Mouse (Mus musculus): ENCODE data around the gene Tex10.

Gene Tex10

GRCm38 (mm10) chr4:48472792-48473650 lies at the start of gene Tex10:
Tex10 (minus strand) TSS chr4:48473459.
- in situ Hi-C loops (cut with MboI; ENCODE audit: low sequenced_read_pairs) = no loop called here

GRCm38 (mm10) chr4:48510861-48511260 lies 37.6 kb upstream of the Tex10 start:
- in situ Hi-C loops (cut with MboI; ENCODE audit: low sequenced_read_pairs) = no loop called here

DNA sequence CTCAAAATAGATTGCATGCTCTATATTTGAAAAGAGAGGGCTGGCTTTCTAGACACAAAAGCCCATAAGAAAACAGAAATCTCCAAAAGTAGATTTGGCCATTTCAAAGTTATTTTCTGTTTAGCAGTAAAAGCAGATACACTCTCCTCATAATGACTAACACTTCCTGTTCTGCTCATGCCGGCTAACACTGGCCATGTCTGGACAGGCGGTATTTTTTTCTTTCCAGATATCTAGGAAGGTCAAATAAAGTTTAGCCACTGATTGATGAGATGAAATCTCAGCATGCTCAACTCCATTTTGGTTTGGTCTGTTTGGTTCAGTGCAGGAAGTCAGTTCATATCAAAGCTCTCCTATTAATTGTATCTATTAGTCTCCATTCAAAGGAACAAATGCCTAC lies 19.3 kb upstream of the Tex10 start:
- in situ Hi-C loops (cut with MboI; ENCODE audit: low sequenced_read_pairs) = no loop called here

DNA sequence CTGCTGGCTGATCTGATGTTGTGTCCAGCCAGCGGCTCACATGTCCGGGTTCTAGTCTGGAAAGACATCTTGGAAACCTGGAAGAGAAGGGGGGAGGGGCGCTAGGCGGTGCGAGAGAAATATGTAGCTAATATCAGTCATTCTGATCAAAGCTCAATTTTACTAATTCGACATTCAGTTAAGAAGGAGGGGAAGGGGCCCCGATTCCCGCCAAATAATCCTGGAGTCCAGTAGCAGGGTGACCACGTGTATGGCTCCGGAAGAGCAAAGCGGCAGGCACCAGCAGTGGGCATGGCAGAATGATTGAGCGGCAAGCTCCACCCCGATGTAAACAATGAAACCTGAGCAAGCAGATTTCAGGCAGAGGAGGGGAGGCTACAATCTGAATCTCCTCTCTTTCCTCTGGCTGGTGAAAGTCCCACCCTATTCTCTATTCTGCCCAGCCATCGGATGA lies 18.1 kb upstream of the Tex10 start:
- in situ Hi-C loops (cut with MboI; ENCODE audit: low sequenced_read_pairs) = no loop called here

DNA sequence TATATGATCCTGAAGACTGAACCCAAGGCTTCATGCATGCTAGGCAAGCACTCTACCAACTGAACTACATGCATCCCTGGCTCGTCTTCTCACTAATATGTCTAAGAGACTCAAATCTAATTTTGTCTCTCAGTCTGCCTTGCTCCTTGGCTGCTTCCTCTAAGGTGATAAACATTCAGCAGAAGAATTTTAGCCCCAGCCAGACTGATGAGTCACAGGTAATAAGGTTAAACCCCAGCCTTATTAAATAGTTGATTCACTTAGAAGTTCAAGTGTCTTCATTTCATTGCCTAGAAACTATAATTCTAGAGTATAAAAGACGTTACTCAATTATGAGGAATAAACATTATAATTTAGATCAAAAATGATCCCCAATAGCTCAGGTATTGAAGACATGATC lies 15.7 kb upstream of the Tex10 start:
- in situ Hi-C loops (cut with MboI; ENCODE audit: low sequenced_read_pairs) = loop anchor here (10.0 kb wide), 1 partner anchor 176 kb away; the partner anchor contains the start of gene Cavin4

DNA sequence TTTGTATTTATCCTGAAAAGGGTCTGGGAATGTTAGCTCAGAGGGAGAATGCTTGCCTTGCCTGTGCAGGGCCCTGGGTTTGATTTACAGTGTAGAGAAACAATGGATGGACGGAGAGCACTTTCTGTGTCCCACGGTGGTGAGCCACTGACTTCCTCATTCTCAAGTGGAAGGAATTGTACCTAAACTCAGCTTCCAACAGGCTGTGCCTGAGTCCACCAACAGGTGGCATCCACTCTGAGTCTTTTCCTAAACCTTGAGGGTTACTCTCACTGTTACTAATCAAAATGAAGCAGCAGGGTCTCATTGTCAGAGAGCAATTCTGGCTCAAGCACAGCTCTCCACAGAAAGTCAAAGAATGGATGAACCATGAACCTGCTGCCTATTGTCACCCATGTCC lies 8.0 kb upstream of the Tex10 start:
- in situ Hi-C loops (cut with MboI; ENCODE audit: low sequenced_read_pairs) = loop anchor here (10.0 kb wide), 1 partner anchor 184 kb away; the partner anchor contains the start of gene Cavin4

GRCm38 (mm10) chr4:48473651-48474011 lies 372 bp upstream of the Tex10 start:
- in situ Hi-C loops (cut with MboI; ENCODE audit: low sequenced_read_pairs) = no loop called here

DNA sequence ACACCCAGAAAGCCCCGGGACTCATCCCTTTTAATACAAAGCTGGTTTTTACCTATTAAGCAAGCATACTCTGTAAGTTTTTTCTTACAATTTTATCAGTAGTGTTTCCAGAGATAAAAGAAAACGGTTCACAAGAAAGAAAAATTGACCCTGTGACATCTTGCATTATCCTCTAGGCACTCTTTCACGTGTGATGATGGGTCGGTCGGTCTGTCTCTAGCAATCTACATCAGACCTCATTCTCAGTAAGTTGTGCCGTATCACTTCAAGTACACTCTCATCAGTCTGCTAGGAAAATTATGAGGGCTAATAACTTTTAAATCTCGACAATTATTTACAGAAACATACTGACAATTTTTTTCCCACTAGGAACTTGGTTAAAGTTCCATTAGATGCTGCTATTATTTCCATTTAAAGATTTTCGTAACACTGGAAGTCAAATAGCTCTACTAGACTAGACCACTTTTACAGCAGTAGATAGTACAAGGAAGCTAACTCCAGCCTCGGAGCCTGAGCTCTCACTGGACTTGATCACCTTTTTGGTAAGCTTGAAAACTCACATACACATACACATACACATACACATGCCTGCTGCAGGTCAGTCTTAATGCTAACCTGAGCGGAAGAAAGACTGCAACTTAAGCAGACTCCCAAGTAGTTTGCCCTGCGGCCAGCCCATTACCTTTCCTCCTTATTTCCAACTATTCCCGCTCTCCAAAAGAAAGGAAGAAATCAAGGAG lies 1.0 kb downstream of the Tex10 start:
- in situ Hi-C loops (cut with MboI; ENCODE audit: low sequenced_read_pairs) = no loop called here

DNA sequence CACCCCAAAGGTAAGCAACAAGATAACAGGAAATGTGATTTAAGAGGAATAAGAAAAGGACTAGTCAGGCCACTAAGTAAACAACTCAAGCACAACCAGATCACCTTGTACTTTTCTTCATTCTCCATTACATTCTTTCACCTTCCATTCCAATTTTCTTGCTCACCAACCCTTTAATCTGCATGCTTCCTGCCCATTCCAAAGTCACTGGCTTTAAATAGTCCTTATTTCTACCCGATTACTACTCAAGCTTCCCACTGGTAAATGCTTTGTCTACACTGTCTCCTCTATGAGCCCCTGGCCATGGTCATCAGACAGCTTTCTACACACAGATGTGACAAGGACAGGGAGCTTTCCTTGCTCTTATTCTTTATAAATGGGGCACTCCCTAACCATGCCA lies 2.3 kb downstream of the Tex10 start:
- in situ Hi-C loops (cut with MboI; ENCODE audit: low sequenced_read_pairs) = no loop called here

GRCm38 (mm10) chr4:48461060-48461459 lies 12.2 kb downstream of the Tex10 start:
- in situ Hi-C loops (cut with MboI; ENCODE audit: low sequenced_read_pairs) = no loop called here

GRCm38 (mm10) chr4:48458436-48458835 lies 14.8 kb downstream of the Tex10 start:
- in situ Hi-C loops (cut with MboI; ENCODE audit: low sequenced_read_pairs) = no loop called here

GRCm38 (mm10) chr4:48454106-48454773 lies 19.0 kb downstream of the Tex10 start:
- in situ Hi-C loops (cut with MboI; ENCODE audit: low sequenced_read_pairs) = no loop called here

GRCm38 (mm10) chr4:48428054-48428453 lies 45.2 kb downstream of the Tex10 start:
- in situ Hi-C loops (cut with MboI; ENCODE audit: low sequenced_read_pairs) = no loop called here

GRCm38 (mm10) chr4:48427413-48427812 lies 45.8 kb downstream of the Tex10 start:
- in situ Hi-C loops (cut with MboI; ENCODE audit: low sequenced_read_pairs) = no loop called here

- in situ Hi-C loops (cut with MboI; ENCODE audit: low sequenced_read_pairs) = no loop called here
Measured at GRCm38 (mm10) chr4:48423738-48424137, 49.5 kb downstream of the Tex10 start.

DNA sequence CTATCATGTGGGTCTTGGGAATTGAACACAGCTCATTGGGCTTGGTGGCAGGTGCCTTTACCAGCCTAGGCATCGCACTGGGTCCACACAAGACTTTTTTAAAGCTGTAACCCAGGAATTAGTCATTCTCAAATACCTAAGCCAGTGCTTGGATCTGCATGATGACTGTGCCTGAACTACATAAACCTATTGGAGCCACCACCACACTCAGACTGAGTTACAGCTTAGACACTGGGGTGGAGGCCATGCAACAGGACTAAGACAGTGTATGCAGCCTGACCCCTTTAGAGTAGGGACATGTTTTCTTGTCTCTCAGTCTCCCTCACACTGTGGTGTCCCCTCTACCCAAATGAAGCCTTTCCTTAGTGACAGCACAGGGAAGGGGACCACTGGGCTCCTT lies 50.6 kb downstream of the Tex10 start:
- in situ Hi-C loops (cut with MboI; ENCODE audit: low sequenced_read_pairs) = no loop called here

GRCm38 (mm10) chr4:48418831-48419468 lies 54.3 kb downstream of the Tex10 start:
- in situ Hi-C loops (cut with MboI; ENCODE audit: low sequenced_read_pairs) = no loop called here

DNA sequence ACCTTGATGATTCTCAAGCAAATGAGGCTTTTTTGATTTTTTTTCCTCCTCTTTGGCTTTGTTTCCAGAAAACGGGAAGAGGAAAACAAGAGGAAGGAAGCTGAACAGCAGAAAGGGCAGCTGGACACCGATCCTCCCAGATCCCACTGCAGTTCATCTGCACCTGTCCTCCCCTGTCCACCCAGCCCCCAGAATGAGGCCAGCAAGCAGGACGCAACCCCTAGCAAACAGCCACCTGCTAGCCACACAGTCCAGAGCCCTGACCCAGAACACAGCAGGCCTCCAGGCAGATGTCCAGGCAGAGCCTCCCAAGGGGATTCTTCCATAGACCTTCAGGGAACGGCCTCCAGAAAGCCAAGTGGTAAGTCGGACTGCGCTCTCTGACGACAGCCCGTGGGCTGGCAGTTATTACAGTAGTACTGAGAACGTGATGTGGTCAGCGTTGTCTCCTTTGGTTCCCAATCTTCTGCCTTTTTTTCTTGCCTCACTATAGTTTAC lies 57.4 kb downstream of the Tex10 start:
- in situ Hi-C loops (cut with MboI; ENCODE audit: low sequenced_read_pairs) = no loop called here

DNA sequence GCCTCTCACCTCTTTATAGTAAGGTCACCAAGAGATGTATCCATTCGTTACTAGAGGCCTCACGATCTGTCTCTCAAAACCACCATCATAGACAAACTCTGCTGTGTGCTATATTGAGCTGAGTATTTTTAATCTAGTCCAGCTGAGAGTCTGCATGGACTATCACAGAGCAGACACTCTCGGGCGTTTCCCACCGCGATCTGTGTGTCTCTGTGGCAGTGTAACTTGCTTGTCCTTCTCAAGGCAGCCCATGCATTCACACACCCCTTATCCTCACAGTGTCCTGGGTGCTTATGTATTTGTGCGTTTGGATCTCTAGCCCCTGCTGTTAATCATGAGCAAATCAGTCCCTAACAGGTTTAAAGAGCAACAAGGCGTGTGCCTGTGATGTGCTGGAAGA lies 59.8 kb downstream of the Tex10 start:
- in situ Hi-C loops (cut with MboI; ENCODE audit: low sequenced_read_pairs) = no loop called here

DNA sequence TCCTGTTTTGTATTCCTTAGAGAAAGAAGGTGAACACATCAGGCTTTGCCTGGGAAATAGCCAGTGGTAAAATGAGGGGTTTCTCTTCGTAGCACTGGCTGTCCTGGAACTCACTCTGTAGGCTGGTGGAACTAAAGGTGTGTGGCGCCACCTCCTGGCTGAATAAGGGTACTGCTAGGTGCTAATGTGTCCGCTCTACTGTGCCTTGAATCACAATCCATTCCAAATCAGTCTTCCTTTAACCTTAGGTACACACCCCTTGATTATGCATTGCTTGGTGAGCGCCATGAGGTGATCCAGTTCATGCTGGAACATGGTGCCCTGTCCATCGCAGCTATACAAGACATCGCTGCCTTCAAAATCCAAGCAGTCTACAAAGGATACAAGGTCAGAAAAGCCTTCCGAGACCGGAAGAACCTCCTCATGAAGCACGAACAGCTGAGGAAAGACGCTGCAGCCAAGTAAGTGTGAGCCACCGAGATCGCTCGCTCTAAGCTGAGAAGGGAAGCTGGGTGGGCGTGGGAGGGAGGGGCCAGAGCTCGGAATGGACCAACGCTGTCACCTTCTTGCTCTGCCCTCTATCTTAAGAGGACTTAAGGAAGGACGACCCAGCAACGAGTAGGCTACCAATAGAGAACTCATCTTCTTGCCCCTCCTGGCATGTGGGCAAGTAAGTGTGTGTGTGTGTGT lies 65.8 kb downstream of the Tex10 start:
- in situ Hi-C loops (cut with MboI; ENCODE audit: low sequenced_read_pairs) = no loop called here

Data from CH12F3 (cell line).